Mouse (Mus musculus): ENCODE measurements around the gene Spcs2.
A peak's percentile ranks its signal among the peaks of the same experiment; 100 is the strongest.

Spcs2 gene

DNA sequence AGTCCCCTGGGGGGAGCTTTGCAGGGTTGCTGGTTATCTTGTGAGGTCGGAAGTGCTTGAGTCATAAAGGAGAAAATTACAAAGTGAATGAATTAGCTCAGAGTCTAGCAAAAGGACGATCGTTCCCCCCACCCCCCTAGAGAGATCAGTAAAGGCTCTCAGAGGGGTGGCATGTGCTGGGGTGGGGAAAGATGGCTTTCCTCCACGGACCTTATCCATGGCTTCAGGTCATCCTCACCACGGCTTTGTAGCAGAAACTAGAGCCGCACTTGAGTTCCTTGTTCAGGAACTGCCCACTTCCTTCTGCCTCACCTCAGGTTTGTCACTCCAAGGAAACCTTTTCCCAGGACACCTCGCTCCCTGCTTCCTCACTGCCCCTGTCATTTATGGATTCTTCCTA lies at the start of gene Spcs2:
Gene Spcs2 (minus strand): TSS at position 101 of the 400 bp plus-strand sequence.
- no peak for DNase-seq

DNA sequence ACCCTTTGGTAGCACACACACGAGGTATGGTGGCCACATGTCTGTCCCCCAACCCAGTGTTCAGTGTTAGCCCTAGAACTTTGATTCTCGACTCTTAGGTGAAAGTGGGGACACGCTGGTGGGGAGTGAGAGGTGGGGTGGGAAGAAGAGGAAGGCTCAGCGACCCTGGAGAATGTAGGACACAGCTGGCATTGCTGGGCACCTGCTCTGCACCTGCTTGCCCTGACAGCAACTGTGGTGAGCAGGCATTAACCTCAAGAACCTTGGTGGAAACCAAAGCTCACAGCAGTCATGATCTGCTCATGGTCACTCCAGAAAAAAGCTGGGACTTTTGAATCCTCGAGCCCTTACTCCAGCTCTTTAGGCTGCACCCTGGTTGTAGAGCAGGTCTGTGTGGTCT lies 47.8 kb upstream of the Spcs2 start:
- DNase-seq, result no peak

DNA sequence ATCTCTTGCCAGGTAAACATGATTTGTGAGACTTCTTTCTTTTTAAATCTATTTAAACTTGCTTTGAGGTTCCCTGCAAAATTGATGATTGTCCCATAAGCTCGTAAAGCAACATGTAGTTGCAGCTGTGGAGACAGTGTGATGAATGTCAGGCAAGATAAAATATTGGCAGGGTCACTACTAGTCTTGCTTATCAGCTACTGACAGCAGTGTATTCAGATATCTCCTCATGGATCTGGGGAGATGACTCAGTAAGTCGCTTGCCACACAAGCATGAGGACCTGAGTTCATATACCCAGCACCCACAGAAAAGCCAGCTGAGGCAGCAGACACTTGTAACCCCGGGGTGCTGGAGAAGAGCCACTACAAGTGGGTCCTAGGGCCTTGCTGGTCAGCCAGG lies 44.2 kb upstream of the Spcs2 start:
- DNase-seq, result no peak

DNA sequence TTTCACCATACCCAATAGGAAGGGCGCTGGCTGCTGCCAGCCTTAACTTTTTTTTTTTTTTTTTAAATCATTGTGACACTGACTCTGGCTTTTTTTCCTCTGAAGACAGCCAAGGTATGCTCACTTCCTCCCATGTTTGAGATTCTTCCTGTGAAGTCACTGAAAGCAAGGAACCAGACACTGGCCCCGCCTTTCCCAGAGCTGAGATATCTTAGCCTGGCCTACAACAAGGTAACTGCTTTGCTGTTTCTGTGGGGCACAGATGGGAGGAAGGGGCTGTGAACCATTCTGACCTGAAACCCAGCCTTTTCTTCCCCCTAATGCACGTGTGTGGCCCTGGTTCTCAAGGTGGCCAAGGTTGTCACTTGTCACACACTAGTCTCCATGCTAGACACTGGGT lies 43.1 kb upstream of the Spcs2 start:
- no peak for DNase-seq

DNA sequence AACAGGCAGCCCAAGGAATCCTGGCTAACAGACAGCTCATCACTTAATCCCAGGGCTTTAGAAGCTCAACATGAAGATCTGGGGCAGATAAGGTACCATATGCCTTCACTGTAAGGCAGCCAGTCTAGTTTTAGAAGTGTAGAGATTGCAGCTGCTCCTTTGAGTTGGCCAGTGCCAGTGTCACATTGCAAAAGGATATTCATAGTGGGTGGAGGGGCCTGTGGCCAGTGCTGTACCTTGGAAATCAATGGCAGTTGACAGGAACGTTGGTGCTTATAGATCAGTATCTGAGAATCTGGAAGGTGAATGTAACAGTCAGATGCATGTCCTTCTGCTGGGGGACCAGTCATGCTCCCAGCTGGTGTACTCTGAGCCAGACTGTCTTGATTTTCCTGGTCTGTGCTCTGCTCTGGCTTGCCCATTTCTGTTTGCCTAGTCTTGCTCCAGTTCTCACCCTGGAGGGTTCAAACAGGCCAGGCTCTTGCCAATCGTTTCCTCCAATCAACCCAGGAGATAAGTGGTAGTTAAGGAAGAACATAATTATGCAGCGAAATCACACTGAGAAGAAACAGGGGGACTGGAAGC lies 41.3 kb upstream of the Spcs2 start:
- DNase-seq, result no peak

DNA sequence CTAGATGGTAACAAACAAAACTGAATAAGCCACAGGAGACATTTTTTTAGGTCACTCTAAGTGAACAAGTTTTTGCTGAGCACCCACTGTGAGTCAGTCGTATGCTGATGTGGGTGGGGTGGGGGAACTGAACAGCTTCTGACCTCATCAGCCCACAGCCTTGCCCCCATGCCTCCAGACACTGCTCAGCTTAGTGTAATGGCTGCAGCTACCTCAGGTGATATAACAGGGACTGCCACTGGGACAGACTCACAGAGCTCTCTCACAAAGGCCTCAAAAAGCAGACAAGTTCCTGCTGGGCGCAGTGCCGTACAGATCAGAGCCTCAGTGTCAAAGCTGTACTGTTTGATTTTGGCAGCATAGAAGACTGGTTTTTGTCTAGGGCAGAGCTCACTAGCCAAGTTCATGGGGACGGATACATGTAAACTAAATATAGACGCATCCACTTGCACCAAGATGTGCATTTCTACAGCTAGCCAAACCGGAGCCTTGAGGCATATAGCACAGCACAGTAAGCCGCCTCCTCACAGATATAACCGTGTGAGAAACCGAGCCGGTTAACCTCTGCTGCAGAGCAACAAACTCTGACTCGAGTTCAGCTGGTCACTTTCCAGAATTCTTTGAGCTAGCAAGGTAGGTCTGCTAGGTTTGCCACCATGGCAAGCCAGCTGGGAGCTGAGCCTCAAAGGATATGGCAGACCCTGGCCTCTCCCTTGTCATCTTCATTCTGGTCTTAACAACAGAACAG lies 39.8 kb upstream of the Spcs2 start:
- no peak for DNase-seq

DNA sequence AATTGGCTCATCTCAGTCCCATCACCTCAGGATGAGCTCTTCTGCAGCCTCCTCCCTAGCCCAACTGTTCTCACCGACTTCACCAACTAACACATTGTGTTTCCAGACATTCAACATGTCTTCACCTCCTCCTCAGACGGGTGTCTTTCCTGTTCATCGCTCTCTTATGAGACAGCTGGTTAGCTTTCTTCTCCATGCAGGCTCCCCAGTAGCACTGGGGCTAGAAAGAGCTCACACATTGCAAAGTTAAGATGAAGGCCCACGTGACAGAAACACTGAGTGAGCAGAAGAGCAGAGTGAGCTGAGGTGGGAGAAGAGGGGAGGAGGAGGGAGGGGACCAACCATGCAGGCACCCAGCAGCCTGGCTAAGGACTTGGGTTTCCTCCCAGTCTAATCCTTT lies 38.9 kb upstream of the Spcs2 start:
- DNase-seq, result no peak

DNA sequence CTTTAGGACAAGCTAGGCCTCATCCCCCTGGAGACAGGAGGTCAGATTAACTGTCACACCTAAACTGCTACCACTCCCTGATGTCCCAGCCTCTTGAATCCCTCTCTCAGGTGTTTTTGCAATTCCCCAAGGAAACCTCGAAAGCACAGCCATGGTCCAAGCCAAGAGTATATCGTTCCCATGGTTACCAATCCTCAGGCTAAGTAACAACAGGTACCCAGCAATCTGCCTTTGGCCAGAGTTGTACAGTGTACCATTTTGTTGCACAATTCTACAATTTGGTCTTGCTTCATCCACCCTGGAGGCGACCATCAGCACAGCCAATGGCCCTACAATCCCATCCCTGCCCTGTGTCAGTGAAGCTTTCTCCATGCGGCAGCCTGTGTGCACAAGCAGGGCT lies 33.6 kb upstream of the Spcs2 start:
- DNase-seq, result no peak

DNA sequence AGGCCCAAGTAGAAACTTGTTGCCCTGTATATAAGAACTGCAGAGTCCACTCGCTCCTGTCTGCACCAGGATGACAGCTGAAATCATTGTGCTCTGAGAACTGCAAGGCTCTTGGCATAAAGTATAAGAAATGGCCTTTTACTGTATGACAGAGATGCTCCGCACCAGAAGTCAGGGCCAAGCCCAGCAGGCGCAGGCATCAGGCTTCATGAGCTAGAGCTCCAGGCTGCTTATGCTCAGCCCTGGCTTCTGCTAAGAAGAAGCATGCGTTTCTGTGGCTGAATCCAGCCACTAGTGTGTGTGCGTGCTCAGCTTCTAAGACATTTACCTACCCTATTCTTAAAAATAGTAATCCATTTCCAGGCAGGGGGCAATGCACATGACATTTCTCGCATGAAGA lies 31.2 kb upstream of the Spcs2 start:
- no peak for DNase-seq

DNA sequence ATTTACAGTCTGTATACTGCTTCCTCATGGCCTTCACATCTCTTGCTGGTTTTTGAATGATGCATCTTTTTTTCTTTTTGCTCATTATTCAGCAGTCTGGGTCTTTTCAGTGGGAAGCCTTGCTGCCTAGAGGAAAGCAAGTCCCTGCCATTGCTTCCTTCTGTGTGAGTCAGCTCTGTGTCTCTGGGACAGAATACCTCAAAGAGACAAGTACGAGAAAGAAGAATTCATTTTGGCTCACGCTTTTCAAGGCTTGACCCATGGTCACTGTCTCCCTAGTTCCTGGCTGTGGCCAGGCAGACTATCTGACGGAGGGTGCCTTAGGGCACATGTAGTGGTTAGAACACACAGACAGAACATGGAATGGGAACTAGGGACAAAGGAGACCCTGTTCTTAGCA lies 30.7 kb upstream of the Spcs2 start:
- no peak for DNase-seq

DNA sequence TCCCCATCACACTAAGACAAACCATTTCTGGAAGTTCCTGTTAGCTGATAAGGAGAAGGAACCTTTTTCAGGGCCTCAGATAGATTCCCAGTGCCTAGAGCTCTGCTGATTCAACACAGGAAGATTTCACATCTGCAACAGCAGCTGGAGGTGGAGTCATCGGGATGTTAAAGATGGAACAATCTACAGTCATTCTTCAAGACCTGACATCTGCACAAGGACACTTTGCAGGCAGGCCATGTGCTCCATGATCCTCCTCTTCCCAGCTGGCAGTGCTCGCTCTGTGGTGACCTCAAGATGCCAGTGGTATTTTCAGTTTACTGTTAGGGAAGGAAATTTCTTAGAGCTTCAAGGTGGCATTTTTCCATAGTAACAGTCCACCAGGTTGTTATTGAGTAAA lies 29.1 kb upstream of the Spcs2 start:
- no peak for DNase-seq

DNA sequence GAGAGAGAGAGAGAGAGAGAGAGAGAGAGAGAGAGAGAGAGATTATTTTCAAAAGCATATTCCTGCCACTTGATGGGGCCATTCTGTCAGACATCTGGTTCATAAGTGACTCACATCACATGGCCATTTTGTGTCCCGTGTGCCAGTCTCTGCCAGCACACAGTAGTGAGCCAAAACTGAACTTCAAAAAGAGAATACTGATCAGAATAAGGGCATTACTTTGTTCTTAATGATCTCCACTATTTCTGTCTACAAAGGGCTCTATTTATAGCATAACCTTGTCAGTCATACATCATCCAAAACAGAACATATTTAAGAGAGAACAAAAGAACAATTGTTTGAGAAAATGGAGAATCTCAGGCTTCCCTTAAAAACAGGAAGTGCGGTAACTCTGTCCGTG lies 28.2 kb upstream of the Spcs2 start:
- DNase-seq, result no peak

DNA sequence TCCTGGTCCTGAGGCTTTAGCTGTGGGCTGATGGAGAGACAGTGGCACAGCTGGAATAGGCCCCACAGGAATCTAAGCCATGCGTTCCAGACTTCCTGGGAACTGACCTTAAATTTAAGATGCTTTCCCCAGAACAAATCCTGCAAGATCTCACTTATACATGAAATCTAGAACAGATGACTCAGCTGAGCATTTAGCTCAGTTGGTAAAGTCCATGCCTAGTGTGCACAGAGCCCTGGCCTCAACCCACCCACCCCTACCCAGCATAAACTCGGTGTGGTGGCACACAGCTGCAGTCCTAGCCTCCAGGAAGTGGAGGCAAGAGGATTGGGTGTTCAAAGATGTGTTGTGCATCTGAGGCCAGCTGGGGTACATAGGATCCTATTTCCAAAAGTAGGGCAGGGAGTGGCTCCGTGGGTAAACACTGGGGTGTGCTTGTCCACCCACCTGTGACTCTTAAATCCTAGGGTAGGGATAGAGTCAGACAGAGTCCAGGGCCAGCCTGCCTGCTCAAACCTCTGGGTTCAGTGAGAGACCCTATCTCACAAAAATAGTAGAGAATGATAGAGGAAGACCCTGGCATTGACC lies 27.0 kb upstream of the Spcs2 start:
- DNase-seq, result no peak

DNA sequence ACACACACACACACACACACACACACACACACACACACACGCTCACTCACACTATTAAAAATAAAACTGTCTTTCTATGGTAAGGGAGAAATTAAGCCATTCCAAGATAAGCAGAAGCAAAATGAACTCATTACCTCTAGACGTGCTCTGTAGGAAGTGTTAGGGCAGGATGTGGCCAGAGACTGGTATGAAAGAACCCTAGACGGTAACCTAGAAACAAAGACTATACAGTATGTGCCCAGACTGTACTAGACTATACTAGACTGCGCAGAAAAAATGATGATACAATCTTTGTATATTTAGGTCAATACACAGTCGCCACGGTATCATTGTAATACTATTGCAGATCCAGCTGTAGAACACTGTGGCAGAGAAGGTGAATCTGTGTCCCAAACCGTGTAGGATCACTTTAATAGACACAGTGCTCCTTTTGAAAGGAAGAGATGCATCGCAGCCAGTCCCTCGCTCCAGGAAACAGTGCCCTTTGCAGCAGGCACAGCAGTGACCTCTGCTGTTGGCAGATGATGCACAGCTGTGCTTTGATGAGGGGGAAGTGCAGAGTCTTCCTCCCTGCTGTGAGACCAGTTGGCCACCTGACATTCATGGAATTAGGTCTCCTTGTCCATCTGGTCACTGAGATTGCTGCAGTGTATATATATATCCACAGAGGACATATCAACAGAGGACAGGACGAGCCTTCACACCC lies 26.1 kb upstream of the Spcs2 start:
- DNase-seq, result no peak

DNA sequence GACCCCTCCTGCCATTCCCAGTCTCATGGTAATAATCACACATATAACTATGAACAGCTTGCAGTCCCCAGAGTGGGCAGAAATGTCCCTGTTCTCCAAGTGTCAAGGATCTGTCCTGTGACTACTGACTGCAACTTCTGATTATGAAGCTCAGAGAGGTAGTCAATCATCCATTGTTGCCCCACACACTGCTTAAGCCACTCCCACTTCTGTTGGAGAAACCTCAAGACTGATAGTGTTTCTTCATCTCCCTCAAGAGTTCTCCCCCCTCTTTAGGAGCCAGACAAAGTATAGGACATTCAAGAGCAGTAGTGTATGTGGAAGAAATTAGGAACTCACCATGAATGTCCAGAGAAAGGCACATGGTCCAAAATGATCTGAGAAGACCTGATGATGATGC lies 24.5 kb upstream of the Spcs2 start:
- DNase-seq, result no peak

DNA sequence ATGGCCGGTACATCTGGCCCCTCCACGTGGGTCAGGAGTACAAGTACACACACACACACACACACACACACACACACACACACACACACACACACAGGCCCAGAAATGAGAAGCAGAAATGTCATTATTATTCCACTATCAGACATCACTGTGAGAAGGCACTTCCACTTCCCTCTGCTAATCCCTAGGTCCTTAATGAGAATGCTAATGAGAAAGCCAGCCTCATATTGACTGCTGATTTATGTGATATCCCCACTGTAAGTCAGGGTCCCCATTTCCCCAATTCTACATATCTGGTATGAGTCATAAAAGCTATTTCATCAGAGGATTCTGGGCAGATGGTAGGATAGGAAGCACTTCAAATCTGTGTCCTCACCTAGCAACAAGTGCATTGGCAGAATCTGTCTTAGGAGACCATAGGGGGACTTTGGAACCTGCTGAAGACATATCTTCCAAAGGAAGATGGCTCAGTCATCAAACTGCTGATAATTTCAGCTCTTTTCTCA lies 24.0 kb upstream of the Spcs2 start:
- no peak for DNase-seq

DNA sequence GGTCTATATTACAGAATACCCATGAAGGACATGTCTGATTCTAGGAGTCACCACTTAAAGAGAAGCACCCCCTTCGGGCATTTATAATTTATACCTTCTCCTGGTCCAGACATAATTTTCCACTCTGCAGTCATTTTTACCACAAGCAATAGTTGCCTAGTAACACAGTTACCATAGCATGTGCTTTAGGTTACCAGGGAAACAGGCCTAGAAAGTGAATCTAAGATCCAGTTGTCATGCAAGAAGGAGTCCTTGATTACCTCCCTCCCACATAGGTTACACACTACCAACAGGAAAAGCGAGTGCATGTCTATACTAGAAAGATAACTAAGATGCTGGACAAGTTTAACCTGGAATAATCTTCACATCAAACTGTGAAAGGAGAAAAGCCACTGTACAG lies 15.0 kb upstream of the Spcs2 start:
- DNase-seq, result no peak

DNA sequence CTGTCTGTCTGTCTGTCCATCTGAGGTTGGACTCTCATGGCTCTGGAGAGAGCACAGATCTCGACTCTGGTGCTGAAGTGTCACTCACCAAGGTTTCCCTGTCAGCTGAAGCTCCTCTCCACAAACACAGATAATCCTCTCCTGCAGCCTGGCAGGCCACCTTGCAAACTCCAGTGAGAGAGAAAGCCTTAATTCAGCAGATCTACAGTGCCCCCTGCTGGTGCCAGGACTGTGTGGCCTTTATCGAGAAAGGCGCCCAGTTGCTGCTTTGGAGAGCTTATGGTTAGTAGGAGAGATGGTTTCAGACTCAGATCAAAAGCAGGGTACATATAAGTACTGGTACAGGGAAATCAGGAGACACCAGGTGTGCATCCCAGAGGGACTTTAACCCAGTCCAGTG lies 13.1 kb upstream of the Spcs2 start:
- DNase-seq, result peak; percentile 94

DNA sequence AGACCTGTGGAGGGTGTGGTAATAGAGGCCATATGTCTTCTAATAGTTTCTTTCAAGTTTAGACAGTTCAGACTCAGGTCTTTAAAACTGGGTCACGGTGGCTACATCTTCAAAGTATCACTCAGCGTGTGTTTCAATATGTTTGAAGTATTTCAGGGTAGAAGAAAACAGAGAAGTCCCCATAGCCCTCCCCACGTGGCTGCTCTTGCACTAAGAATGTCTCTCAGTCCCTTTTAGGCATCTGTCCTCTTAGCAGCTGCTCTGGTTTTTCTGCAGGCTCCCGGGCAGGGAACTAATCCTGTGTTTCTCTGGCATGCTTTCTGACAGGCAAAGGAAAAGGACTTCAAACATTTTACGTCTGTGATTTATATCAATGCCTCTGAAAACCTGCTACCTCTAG lies 12.6 kb upstream of the Spcs2 start:
- no peak for DNase-seq

DNA sequence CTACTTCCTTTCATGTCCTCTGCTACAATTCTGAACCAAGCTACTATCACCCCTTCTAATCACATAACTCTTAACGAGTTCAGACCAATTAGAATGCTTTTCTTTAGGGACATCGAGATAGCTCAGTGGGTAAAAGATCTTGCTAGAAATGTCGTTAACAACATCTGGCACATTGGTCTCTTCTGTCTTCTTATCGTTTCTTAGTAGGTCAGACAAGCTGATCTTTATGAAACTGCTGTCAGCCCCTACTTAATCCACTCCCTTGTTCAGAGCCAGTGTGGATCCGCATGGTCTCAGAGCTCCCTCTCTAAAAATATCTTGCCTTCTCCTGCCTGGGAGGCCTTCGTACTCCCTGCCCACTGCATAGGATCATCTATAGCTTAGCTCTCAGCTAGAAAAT lies 10.7 kb upstream of the Spcs2 start:
- no peak for DNase-seq

DNA sequence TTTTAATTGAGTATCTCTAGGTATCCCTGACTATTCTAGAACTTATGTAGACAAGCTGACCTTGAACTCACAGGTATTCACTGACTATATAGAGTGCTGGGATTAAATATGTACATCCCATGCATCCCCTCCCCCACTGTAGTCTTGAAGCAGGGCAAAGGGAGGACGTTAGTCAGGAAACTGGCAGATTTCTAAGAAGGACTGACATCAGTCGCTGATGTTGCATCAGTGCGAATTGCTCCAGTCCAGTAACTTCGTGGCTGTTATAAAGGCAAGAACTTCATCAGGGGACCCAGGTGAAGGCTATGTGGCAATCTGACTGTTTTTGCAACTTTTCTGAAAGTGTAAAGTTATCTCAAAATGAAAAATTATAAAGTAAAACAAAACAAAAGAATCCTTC lies 6.0 kb upstream of the Spcs2 start:
- no peak for DNase-seq

DNA sequence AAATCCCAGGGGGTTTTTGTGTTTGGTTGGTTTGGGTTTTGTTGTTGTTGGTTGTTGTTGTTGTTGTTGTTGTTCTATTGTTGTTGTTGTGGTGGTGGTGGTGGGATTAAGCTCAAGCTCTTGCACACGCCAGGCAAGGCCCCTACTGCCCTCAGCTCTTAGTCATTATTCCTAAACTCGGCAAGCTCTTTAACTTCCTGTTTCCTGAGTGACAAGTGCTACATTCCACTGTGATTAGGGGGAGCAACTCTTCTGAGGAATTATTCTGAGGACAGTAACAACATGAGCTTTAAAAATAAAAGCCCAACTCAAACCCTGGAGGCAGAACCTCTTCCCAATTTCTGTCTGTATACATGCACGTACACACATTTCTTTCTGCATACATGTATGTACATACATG lies 2.0 kb upstream of the Spcs2 start:
- DNase-seq, result no peak

DNA sequence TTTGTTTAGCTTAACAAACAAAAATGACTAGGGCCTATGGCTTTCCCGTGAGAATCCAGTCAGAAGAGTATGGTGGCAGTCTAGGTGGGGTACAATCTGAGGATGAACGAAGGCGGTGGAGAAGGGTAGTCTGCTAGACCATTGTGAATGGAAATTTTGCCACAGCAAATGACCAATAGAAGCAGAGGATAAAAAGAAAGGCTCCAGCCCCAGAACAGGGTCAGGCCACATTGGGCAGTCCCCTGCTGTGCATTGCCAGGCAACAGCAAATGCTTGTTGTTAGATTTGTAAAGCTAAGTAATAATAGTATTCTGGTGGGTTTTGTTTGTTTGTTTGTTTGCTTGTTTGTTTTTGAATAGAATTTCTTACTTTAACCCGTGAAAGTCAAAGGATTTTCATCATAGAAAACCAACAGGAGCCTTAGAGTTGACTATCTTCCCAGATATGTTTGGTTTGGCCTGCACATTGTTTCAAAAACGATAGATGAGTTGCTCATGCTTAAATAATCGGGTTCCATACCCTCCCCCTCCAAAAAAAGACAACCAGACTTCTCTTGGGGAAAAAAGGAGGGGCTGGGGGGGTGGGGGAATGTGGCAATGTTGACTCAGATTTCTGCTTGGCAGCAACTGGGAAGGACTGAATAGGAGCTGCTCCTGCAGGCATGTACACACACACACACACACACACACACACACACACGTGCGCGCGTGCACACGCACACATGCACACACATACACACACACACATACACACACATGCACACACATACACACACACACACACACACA lies 1.2 kb upstream of the Spcs2 start:
- no peak for DNase-seq
